Mouse (Mus musculus) cerebellum, adult 9-10 months (tissue): Measurements from ENCODE around the gene Ncbp1.
A peak's percentile ranks its signal among the peaks of the same experiment; 100 is the strongest.

Experiments used
- DNase-seq: peaks from one replicate; pipeline ENCODE4 v3.0.0; 2022

Gene Ncbp1

DNA sequence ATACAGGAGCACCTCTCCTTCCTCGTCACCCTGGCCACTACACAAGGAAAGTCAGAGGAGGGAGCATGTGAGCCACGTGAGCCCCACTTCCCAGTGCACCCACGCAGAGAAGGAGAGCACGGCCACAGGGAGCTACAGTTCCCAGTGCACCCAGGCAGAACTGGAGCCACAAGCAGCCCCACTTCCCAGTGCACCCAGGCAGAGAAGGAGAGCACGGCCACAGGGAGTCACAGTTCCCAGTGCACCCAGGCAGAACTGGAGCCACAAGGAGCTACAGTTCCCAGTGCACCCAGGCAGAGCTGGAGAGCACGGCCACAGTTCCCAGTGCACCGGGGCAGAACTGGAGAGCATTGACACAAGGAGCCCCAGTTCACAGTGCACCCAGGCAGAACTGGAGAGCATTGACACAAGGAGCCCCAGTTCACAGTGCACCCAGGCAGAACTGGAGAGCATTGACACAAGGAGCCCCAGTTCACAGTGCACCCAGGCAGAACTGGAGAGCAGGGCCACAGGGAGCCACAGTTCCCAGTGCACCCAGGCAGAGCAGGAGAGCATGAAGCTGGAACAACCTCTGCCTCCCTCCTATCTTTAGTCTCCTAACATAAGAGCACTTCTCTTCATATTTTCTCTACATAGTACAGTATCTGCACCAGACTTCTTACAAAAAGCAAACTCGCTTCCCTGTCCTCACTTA lies 9.0 kb upstream of the Ncbp1 start:
- DNase-seq, result no peak

DNA sequence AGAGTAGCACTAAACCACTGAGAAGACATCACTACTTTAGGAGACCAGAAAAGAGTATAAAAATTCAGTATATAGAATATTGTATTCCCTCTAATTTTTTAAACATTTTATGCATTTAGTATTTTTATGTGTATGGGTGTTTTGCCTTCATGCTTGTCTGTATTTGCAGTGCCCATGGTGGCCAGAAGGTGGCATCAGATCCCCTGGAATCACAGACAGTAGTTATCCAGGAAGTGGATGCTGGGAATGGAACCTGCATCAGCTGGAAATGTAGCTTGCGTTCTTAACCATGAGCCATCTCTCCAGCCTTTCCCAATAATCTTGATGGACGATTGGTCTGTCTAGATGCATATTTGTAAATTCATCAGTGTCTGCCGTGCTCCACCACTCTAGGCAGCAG lies 8.2 kb upstream of the Ncbp1 start:
- DNase-seq, result no peak

DNA sequence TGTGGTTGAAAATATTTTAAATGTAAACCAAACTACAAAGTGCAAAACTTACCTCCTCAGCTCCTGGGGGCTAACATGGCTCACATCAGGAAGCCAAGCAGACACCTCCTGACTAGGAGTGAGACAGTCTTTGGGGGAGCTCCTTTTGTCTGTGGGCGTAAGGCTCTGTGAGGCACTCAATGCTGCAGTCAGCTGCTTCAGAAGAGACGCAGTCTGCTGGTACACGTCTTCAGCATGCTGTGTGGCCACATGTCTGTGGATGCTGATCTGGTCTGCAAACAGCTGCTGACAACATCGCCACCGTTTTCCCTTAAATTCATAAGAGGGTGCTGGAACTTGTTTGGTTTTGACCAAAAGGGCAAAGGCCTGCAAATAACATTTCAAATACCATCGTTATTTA lies 6.6 kb upstream of the Ncbp1 start:
- no peak for DNase-seq

DNA sequence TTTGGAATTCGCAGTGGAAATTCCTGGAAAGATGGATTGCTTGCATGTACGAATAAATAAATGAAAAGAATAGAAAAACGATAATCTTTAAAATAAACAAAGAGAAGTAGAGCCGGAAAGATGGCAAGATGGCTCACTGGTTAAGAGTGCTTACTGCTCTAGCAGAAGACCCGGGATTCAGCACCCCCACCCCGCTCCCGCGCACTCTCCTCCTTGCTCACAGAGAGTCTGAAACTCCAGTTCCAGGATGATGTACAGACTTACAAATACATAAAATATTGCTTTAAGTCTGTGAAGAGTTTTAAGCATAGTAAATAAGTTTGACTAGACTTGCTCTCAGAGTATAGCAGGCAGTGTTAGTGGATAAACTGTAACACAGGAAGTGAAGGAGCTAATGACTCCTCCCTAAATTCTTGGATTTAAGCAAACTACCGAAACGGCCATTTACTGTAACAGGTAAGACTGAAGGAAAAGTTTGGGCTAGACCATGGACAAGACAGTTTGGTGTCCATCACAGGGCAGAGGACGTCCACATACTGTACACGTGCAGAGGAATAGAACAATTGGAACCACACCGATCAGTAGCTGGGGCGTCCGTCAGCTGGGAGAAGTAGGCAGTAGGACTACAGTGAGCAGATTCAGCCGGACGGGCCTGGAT lies 655 bp upstream of the Ncbp1 start:
- no peak for DNase-seq

DNA sequence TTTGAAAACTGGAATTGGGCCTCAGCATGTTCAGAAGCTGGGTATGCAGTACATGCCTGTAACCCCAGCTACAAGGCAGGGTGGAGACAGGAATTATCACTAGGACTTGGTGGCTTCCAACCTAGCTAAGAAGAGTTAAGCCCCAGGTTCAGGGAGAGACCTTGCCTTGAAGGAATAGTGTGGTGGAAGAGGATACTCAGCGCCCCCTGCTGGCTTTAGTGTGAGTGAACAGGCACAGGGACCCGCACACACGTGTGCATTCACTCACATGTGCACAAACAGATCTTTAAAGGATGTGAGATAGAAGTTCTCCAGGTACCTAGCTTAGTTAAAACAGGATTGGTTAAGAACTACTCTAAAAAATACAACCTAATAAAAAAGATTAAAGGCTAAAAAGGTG lies 5.9 kb downstream of the Ncbp1 start:
- no peak for DNase-seq

DNA sequence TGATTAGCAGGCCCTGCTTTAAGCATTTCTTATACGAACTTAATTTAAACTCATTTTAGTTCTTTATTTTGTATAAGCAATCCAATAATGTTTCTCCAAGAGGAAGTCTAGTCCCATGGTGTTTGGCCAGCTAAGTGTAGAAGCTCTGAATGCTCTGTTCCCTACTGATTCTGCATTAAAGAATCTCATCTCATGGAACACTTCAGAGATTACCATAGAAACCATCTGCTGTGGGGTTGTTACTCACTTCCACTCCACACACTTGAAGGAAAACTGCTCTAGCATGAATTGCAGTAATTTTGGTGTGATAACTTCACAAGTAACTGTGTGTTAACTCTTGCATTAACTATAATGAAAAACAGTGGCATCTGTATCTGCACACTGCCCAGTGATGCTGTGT lies 8.5 kb downstream of the Ncbp1 start:
- DNase-seq, result no peak

DNA sequence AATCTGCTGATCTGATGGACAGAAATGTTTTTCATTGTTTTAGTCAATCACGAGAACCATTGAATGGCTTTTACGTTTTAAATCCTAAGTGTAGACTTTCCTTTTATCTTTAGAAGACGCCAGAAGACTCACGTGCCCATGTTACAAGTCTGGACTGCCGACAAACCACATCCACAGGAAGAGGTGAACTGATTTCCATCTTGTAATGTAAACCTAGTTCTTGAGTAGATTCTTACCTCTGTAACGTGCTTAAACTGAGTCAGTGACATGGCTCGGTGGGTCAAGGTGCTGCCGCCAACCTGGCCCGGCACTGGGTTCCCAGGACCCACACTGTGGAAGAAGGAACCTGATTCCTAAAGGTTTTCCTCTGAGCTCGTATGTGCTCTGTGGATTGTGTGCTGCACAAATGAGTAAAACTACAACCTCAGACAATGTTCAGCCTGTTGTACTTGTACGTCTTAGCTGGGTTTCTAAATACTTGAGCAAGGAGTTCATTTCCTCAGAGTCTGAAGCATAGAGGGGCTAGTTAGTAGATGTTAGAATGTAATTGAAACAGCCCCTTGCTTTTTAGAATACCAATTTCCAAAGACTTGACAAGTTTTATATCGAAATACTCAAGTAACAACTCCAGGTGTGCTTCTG lies 13.6 kb downstream of the Ncbp1 start:
- no peak for DNase-seq

DNA sequence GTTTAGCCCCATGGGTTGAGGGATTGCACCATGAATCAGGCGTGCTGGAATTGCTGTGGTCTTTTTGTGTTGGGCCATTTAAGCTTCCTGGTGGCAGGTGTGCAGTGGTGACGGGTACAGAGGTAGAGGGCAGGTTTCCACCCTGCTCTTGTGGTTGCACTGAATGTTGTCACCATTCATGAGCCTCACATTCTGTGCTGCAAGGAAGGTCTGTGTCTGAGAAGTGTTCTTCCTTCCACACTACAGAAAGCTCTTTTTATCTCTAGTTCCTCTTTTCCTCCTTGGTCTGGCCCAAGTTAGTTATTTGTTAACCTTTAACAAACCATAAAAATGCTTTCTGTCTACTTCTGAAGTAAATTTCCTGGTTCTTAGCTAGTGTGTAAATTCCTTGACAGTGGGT lies 25.6 kb downstream of the Ncbp1 start:
- no peak for DNase-seq

DNA sequence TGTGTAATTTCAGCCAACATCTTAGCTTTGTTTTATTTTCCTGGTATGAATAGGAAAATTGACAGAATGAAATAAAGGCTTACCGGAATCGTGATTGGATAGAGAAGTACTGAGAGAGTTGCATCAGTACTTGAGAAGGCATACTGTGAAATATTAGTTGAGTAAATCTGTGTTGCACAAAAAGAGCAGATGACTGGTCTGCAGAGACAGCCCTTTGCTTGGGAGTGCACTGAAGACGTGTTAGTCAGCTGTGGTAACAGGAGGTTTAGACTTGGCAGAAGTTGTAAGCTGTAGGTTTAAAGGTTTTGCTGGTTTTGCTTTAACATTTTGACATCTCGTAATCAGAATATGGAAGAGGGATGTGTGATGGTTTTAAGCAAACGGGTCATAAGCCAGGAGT lies 27.4 kb downstream of the Ncbp1 start:
- DNase-seq, result no peak

DNA sequence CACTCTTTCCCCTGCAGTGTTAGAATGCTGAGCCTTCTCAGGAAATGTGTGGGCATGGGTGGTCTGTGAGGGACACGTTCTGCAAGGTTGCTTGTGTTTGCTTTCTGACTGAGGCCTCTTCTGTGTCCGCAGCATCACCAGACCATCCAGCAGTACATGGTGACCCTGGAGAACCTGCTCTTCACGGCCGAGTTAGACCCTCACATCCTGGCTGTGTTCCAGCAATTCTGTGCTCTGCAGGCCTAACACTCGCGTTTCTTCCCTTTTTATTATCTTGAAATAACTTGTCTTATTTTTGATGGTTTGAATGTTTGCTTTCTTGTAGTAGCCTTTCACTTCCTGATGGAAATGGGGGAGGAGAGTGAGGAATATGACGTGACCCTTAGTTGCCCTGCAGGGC lies 33.3 kb downstream of the Ncbp1 start:
- DNase-seq, result no peak

DNA sequence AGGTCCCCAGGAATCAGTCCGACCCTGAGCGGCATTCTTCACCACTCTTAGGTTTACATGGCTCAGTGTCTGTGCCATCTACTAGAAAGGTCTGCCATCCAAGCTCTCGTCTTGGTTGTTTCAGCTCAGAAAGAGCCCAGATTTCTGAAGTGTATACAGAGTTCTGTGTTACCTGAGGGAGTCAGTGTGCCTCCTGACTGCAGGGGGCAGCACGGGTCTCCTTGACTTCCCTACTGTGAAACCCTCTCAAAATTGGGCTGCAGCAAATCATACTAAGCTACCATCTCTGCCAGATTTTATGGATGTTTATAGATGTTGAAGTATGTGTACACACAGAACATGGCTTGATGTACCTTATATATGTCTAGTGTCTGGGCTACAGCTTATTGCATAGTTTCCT lies 37.9 kb downstream of the Ncbp1 start:
- DNase-seq, result no peak

DNA sequence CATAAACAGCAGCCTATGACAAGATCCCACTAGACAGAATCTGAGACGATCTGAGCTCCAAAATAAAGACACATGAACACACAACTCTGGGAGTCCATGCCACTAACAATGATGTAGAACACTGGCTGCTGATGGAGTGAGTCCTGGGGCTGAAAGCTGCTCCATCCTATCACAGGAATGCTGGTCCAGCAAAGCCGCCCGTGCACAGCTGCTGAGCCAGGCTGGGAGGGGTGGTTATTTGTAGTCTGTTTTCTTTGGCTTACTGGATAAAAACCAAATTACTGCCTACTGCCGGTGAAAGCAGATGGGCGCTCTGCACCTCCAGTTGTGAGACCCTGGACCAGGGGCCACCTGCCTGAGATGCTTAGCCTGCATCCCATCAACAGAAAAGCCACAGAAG lies 38.6 kb downstream of the Ncbp1 start:
- no peak for DNase-seq

DNA sequence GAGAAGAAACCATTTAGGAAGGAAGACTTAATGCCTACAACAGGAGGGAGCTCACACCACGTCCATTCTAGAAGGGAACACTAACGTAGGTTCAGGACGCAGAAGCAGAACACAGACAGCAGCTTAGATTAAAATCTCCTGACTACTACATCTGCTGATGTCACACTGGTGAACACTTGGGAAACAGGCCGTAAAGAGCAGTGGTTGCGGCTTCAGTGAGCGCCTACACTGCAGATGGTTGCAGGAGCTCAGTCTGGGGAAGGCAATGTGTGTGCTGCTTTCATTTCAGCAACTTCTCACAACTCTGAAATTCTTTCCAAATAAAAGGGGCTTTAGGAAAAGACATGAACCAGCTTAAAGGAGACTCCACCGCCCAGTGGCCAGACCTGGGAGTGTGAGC lies 39.1 kb downstream of the Ncbp1 start:
- DNase-seq, result no peak

DNA sequence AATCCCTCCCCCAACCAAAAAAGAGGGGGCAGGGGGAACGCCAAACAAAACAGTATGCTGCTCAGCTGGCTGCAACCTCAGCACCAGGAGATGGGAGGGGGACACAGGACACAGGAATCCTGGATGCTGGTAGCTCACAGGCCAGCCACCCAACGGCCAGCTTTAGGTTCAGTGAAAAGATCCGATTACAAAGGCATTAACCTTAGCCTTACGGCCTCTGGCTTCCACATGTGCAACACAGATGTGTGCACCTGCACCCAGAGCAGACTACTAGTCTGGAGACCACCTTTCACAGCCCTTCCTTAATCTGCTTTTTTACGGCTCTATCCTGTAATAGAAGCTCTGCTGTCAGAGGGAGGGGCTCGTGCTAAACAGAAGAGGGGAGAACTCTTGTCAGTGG lies 42.8 kb downstream of the Ncbp1 start:
- no peak for DNase-seq

DNA sequence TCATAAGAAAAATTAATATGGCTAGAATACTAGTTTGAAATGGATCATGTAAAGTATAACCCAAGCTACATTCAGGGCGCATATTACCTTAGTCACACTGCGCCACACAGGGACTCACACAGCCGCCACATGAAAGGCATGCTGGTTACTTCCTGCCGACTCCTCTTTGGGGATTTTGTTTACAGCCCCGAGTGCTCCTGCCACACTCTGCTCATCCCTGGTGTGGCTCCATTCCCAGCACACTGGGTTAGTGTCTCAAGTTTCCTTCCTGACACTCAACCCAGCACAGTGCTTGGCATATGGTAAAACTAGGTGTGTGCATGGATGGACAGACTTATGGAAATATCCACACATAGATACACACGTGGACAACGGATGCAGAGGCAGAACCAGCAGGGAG lies 43.8 kb downstream of the Ncbp1 start:
- no peak for DNase-seq

DNA sequence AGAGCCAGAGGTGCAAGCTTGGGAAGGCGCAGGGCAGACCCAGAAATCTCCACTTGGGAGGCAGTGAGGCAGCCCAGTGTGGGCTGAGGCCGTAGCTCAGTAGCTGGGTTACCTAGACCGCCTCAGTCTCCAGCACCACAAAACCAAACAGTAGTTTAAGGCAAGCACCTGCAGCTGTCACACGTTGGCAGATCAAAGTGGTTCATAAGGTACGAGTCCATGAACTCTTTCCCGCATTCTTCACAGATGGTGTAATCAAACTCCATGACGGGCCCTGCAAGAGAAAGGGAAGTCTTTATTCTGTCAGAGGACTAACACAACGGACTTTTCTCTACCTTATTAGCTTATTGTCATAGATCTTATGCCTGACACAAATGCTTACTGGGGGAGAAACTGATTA lies 47.0 kb downstream of the Ncbp1 start:
- no peak for DNase-seq

DNA sequence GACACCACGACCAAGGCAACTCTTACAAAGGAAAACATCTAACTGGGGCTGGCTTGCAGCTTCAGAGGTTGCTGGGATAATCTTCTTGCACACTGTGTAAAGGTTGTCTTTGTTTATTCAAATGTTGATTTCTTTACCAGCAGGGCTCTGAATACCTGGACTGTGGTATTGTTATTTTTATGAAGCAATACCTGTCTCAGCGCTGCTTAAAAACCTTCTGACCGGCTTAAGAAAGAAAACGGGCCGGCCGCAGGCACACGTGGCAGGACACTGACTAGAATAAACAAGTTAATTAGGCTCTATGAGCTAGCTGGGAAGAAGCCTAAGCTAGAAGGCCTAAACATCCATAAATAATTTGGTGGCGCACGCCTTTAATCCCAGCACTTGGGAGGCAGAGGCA lies 47.5 kb downstream of the Ncbp1 start:
- no peak for DNase-seq

DNA sequence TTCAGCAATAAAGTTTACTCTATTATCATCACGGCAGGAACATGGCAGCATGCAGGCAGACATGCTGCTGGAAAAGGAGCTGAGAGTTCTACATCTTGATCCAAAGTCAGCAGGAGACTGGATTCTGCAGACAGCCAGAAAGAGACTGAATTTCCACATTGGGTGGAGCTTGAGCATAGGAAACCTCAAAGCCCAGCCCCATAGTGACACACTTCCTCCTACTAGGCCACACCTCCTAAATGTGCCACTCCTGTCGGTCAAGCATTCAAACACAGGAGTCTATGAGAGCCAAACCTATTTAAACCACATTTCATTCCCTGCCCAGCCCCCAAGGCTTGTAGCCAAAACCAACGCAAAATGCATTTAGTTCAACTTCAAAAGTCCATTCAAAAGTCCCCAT lies 48.1 kb downstream of the Ncbp1 start:
- DNase-seq, result no peak

DNA sequence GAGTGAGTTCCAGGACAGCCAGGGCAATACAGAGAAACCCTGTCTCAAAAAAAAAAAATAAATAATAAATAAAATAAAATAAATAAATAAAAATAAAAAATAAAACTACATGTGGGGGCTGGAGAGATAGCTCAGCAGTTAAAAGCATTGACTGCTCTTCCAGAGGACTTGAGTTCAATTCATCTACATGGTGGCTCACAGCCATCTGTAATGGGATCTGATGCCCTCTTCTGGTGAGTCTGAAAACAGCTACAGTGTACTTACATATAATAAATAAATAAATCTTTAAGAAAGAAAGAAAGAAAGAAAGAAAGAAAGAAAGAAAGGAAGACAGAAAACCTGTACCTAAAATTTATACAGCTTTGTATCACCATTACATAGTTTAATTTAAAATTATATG lies 53.6 kb downstream of the Ncbp1 start:
- DNase-seq, result peak; percentile 63

DNA sequence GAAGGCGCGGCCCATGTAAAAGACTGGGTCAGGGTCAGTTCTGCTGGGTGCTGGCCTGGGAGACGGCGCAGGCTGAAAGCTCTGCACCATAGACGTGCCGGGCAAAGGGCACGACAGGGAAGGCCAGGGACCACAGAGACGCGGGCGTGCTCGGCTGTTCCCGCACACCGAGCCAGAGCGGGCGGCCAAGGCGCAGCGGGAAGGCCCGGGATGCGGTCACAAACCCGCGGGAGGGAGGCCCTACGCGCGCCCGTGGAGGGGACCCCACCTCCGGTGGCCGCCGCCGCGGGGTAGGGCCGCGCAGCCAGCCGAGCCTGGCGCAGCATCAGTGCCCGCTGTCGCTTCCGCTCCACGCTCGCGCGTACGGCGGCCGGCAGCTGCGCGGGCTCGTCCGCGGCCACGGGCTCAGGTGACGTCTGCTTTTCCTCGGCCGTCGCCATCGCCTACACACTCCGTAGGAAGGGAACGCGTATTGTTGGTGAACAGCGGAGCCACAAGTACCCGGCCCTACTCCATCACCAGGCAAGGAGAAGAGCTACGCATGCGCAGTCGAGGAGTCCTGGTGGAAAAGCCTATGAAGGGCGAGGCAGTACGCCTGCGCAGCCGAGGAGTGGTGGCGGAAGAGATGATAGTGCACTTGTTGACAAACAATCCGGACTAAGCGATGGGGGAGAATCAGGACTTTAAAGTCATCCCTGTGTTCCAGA lies 57.5 kb downstream of the Ncbp1 start, which contains the start of gene Xpa:
Xpa (minus strand) TSS at position 531 of the 707 bp plus-strand sequence.
- peak; percentile 98 for DNase-seq

DNA sequence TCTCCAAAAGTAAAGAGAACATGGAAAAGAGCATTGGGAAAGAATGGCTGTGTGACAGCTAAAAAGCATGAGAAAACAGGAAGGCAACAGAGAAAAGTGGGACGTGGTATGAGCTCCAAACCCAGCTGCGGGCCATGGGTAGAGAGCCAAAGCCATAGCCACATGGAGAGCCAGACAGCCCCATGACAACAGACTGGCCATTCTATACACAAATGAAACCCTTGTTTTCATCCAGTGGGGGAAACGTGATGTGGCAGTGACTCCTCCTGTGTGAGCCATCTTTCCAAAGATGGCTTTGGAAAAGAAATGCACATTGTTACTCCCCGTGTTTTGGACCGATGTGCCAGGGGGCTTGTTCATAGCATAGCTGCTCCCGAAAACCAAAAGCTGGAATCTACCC lies 58.1 kb downstream of the Ncbp1 start:
- no peak for DNase-seq

DNA sequence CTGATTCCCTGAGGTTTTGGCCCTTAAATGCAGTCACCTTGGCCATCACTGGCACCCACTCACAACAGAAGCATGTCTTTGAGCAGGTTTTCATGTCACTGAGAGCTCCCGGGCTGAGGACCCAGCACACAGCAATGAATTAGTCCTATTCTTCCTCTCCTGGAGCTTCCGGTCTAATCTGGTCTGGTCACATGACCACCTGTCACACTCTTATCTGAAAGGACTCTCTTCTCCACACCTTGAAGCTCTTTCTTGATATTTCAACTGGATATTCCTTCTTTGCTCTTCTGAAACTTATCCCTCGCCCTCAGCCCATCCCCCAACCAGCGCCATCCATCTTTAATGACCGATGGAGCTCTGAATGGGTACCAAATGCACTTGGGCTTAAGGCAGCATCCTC lies 59.7 kb downstream of the Ncbp1 start:
- DNase-seq, result no peak

DNA sequence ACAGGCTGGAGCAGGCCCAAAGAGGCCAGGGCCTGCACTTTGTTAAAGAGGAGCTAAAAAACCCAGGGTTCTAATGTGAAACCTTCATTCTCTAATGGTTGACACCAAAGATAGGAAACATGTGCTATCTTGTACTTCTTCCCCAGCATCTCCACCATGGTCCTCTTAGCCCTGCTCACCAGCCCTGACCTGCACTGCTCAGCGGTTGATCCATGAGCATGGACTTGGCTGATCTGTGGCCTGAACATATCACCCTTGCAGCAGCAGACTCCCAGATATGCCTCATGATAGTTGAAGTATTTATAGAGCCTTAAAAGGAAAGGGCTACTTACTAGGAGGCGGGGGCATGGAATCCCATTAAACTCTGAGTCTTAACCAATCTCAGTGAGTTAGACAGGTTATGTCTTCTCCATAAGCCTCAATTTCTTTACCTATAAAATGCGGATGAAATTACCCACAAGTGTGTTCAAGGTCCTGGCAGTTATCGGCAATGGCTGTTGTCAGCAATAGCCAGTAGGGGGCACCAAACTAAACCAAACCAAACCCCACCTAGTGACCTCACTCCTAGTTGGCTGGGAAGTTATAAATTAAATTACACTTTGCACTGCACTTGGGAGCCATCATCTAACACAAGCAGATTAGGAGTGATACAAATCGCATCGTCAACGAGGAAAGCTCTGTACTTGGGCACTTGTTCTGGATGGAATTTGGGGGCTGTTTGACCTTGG lies 63.6 kb downstream of the Ncbp1 start:
- peak; percentile 91 for DNase-seq
